Mouse (Mus musculus) limb, embryonic 11.5 days (tissue): ENCODE data around the gene Ugt1a6b. TPM values are rescaled to one million over a fixed set of nuclear protein-coding genes. Genes with fewer than 3 reads are reported as not detected.
"Not testable (repeated sequence)": the region's sequence is repeated elsewhere in the genome, so short reads cannot be mapped to it uniquely, and the experiment has no call there.

ENCODE experiments used
- ATAC-seq: fragments of 200-750 bp; cut with Nextera tagmentation; 2 replicates; pipeline ENCODE4 v1.8.0; 2017; ENCODE audit warnings: low read depth; ENCODE audit not compliant: insufficient number of reproducible peaks, low FRiP score, low TSS enrichment
- DNase-seq: peaks from one replicate; pipeline ENCODE4 v3.0.0-alpha.2; 2015; ENCODE audit warnings: low spot score
- H3K27ac ChIP-seq: fragments of 300-500 bp; sonication (generic); replicated peaks from 2 replicates; pipeline ENCODE4 v1.5.1; 2014; ENCODE audit warnings: low read depth, mild to moderate bottlenecking, low read length
- H3K27me3 ChIP-seq: fragments of 300-500 bp; sonication (generic); 2 replicates; pipeline ENCODE4 v1.6.1; 2014; ENCODE audit warnings: mild to moderate bottlenecking, low read length, mixed read lengths; ENCODE audit not compliant: control insufficient read depth, insufficient read depth
- H3K36me3 ChIP-seq: fragments of 300-500 bp; sonication (generic); 2 replicates; pipeline ENCODE4 v1.6.1; 2014; ENCODE audit warnings: mild to moderate bottlenecking, low read length, moderate library complexity, mixed read lengths; ENCODE audit not compliant: control insufficient read depth, insufficient read depth
- H3K4me1 ChIP-seq: fragments of 300-500 bp; sonication (generic); 2 replicates; pipeline ENCODE4 v1.6.1; 2014; ENCODE audit warnings: low read length, mixed read lengths; ENCODE audit not compliant: control insufficient read depth, insufficient read depth
- H3K4me2 ChIP-seq: fragments of 300-500 bp; sonication (generic); 2 replicates; pipeline ENCODE4 v1.6.1; 2014; ENCODE audit warnings: low read depth, mild to moderate bottlenecking, moderate library complexity; ENCODE audit not compliant: severe bottlenecking
- H3K4me3 ChIP-seq: fragments of 300-500 bp; sonication (generic); 2 replicates; pipeline ENCODE4 v1.5.1; 2014; ENCODE audit warnings: low read depth, low read length
- H3K9ac ChIP-seq: fragments of 300-500 bp; sonication (generic); 2 replicates; pipeline ENCODE4 v1.6.1; 2014; ENCODE audit warnings: mild to moderate bottlenecking, low read length
- H3K9me3 ChIP-seq: fragments of 300-500 bp; sonication (generic); 2 replicates; pipeline ENCODE4 v1.6.1; 2016; ENCODE audit warnings: low read length; ENCODE audit not compliant: control insufficient read depth
- WGBS: fragments of 180-500 bp; shearing (Covaris S2); extraction: QIAGEN DNeasy Blood & Tissue Kit; methylation state at CpG from one replicate; pipeline ENCODE4 v1.1.7; 2014; 5-methylcytosine and 5-hydroxymethylcytosine counted together
- polyA plus RNA-seq: library from polyadenylated mRNA; unstranded; fragments of >200 nt; fragmentation: Nextera tagmentation; extraction: Ambion mirVana; gene quantifications from 2 replicates; pipeline ENCODE4 v1.2.1, GENCODE M21; 2014

Gene Ugt1a6b
- polyA plus RNA-seq, 1 experiment from 2014 or later, result not detected

GRCm38 (mm10) chr1:88133908-88134456 lies 30.9 kb downstream of the Ugt1a6b start:
- ATAC-seq (no peak), DNase-seq (no peak)
- Histone ChIP-seq H3K9me3 (no peaks in the 10 kb centered on the region), H3K27me3 (no peaks in the 10 kb centered on the region), H3K4me3 (no peak overlapping the region), H3K36me3 (no peaks in the 10 kb centered on the region), H3K27ac (no peak overlapping the region), H3K4me2 (no peak overlapping the region), H3K4me1 (no peaks in the 10 kb centered on the region), H3K9ac (no peak overlapping the region)
- 61% methylated on average over 3 of the region's 3 CpGs for WGBS

- H3K27ac ChIP-seq, H3K4me1 ChIP-seq, H3K4me2 ChIP-seq, H3K9me3 ChIP-seq, H3K4me3 ChIP-seq, DNase-seq, H3K9ac ChIP-seq, H3K27me3 ChIP-seq, ATAC-seq, H3K36me3 ChIP-seq: not testable (repeated sequence)
- 55% methylated on average over 5 of the region's 5 CpGs for WGBS
Observed at GRCm38 (mm10) chr1:88134457-88135011, 31.5 kb downstream of the Ugt1a6b start, which contains the start of gene Ugt1a6a. TSS of gene Ugt1a6a (plus strand) at chr1:88134809.

GRCm38 (mm10) chr1:88135229-88135904 lies 32.3 kb downstream of the Ugt1a6b start:
- H3K27me3 ChIP-seq, H3K4me1 ChIP-seq, H3K4me3 ChIP-seq, H3K4me2 ChIP-seq, ATAC-seq, H3K27ac ChIP-seq, DNase-seq, H3K9ac ChIP-seq, H3K36me3 ChIP-seq, H3K9me3 ChIP-seq: not testable (repeated sequence)
- 90% methylated on average over 5 of the region's 6 CpGs for WGBS

- DNase-seq (no peak), ATAC-seq (no peak)
- H3K9ac ChIP-seq, result no peak overlapping the region
- H3K36me3 ChIP-seq, result no peaks in the 10 kb centered on the region
- H3K9me3 ChIP-seq, result no peaks in the 10 kb centered on the region
- H3K27ac ChIP-seq, result no peak overlapping the region
- no peaks in the 10 kb centered on the region for H3K27me3 ChIP-seq
- no peaks in the 10 kb centered on the region for H3K4me1 ChIP-seq
- H3K4me2 ChIP-seq, result no peak overlapping the region
- WGBS, result 78% methylated on average over 2 of the region's 2 CpGs
- H3K4me3 ChIP-seq, result no peak overlapping the region
Observed at GRCm38 (mm10) chr1:88136646-88137045, 33.6 kb downstream of the Ugt1a6b start.

GRCm38 (mm10) chr1:88137264-88137663 lies 34.2 kb downstream of the Ugt1a6b start:
- H3K27me3 ChIP-seq, result no peaks in the 10 kb centered on the region
- H3K4me3 ChIP-seq, result no peak overlapping the region
- no peak for DNase-seq
- no peak for ATAC-seq
- H3K9ac ChIP-seq, result no peak overlapping the region
- no peak overlapping the region for H3K27ac ChIP-seq
- no peak overlapping the region for H3K4me2 ChIP-seq
- no peaks in the 10 kb centered on the region for H3K4me1 ChIP-seq
- H3K9me3 ChIP-seq, result no peaks in the 10 kb centered on the region
- WGBS, result 87% methylated on average over 3 of the region's 3 CpGs
- no peaks in the 10 kb centered on the region for H3K36me3 ChIP-seq

- no peaks in the 10 kb centered on the region for H3K9me3 ChIP-seq
- H3K4me2 ChIP-seq, result no peak overlapping the region
- no peaks in the 10 kb centered on the region for H3K27me3 ChIP-seq
- no peak overlapping the region for H3K4me3 ChIP-seq
- ATAC-seq, result no peak
- 88% methylated on average over 1 of the region's 1 CpGs for WGBS
- no peak overlapping the region for H3K27ac ChIP-seq
- DNase-seq, result no peak
- H3K4me1 ChIP-seq, result no peaks in the 10 kb centered on the region
- H3K9ac ChIP-seq, result no peak overlapping the region
- no peaks in the 10 kb centered on the region for H3K36me3 ChIP-seq
Observed at GRCm38 (mm10) chr1:88138145-88138544, 35.1 kb downstream of the Ugt1a6b start.

GRCm38 (mm10) chr1:88140492-88140891 lies 37.4 kb downstream of the Ugt1a6b start:
- H3K36me3 ChIP-seq, H3K9me3 ChIP-seq, H3K4me1 ChIP-seq, H3K9ac ChIP-seq, DNase-seq, H3K27me3 ChIP-seq, H3K27ac ChIP-seq, H3K4me3 ChIP-seq, H3K4me2 ChIP-seq, ATAC-seq: not testable (repeated sequence)
- 76% methylated on average over 1 of the region's 1 CpGs for WGBS

GRCm38 (mm10) chr1:88143966-88144675 lies 41.1 kb downstream of the Ugt1a6b start:
- ATAC-seq, H3K9me3 ChIP-seq, H3K4me2 ChIP-seq, H3K27me3 ChIP-seq, H3K27ac ChIP-seq, H3K9ac ChIP-seq, H3K36me3 ChIP-seq, H3K4me1 ChIP-seq, H3K4me3 ChIP-seq: not testable (repeated sequence)
- WGBS, result 1% methylated on average over 5 of the region's 5 CpGs
- peak; percentile 50 for DNase-seq
